Mouse (Mus musculus) CD8-positive naive resting alpha-beta T cell, adult 57 days (primary cell): ENCODE data around the gene Rap1a. TPM values are rescaled to one million over a fixed set of nuclear protein-coding genes. Genes with fewer than 3 reads are reported as not detected.

Experiments
- total RNA-seq: library from RNA; stranded (reverse); gene quantifications from one replicate; pipeline ENCODE4 v1.2.4, GENCODE M21; 2023

Rap1a gene
- 110 TPM for total RNA-seq

DNA sequence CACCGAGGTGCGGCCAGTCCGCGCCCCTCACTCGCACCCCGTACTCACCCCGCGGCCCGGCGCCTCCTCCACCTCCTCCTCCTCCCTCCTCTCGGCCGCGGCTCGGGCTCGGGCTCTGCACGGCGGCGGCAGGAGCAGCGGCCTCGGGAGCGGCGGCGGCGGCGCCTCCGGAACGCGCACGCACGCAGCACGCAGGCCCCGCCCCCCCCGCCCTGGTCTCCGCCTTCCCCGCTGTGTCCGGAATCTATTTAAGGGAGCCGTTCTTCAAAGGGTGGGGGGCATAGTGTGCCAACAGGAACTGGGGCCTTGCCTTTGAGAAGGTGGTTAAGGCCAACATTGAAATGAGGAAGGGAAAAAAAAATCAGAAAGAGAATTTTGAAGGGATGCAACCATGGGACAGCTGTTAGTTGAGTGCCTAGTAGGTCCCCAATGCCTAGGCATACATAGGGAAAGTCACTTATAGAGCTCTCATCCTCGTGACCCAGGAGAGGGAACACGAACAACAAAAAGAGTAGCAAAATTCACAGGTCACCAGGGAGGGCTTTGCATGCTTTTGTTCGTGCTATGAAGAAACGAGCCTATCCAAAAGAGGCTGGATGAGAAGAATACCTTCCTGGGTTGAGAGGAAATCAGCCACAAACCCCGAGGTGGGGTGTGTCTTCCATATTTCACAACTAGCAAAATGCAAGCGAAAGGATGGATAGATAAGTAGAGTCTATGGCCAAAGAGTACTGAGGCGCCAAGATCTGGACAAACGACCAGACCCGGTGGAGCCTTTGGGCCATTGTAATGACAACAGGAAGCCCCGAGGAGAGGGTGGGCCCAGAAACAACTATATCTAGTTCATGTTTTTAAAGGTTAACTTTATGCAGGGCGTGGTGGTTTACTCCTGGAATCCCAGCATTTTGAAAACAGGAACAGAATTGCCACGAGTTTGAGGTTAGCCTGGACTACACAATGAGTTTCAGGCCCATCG lies at the start of gene Rap1a:
Rap1a (minus strand) TSS at position 146 of the 976 bp plus-strand sequence.

GRCm38 (mm10) chr3:105704031-105705008 lies 96.8 kb downstream of the Rap1a start, which contains the start of gene Inka2:
TSS of gene Inka2 (plus strand) at chr3:105704599.

DNA sequence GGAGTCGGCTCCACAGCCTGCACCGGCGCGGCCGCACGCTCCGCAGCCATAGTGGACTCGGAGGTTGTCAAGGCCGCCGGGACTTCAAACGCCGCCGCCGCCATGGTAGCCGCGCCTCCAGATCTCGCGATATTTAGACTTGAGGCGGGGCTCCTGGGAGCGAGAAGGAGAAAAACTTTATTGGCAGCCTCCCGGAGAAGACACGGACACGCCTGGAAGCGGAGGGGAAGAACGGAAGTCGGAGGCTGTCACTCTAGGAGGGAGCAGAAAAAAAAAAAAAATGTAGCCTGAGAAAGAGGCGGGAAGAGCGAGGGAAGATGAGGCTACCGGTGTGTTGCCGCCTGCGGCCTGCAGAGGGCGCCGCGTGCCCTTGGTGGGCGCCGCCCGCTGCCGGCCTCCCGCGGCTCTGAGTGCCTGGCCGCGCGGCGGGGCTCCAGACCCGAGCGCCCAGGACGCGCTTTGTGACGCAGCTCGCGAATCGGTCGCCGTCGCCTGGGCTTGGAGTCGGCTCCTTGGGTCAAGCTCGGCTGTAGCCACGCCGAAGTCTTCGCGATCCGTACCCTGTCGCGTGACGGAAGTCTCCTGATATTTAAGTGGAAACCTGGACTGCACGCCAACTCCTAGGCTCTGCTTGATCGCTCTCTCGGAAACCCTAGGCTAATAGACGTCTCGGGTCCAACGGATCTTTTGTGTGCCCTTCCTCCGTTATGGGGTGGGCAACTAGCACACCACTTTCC lies 113.6 kb downstream of the Rap1a start, which contains the start of gene Ddx20:
Ddx20 (minus strand) TSS at position 251 of the 737 bp plus-strand sequence.

Other genes starting within 250 kb of the Rap1a start
- gene Ddx20, start 113.8 kb downstream of the Rap1a start, total RNA-seq = 27.9 TPM
- gene Inka2, start 96.7 kb downstream of the Rap1a start, total RNA-seq = 1.4 TPM
- 1.1 TPM for gene Adora3, start 69.5 kb upstream of the Rap1a start, total RNA-seq
- gene Tmigd3, start 69.6 kb upstream of the Rap1a start, total RNA-seq = not detected
- 4.6 TPM for gene I830077J02Rik, start 131.3 kb upstream of the Rap1a start, total RNA-seq
- gene Wdr77, start 158.0 kb upstream of the Rap1a start, total RNA-seq = 47.9 TPM
- gene Atp5f1, start 158.8 kb upstream of the Rap1a start, total RNA-seq = 131 TPM
- gene Ovgp1, start 172.4 kb upstream of the Rap1a start, total RNA-seq = 4.6 TPM
- not detected for gene Pifo, start 213.3 kb upstream of the Rap1a start, total RNA-seq
- gene Chil5, start 231.5 kb upstream of the Rap1a start, total RNA-seq = 3.3 TPM